Mouse (Mus musculus) forebrain, embryonic 16.5 days (tissue): ENCODE measurements around the gene Cers2. TPM values are rescaled to one million over a fixed set of nuclear protein-coding genes. Genes with fewer than 3 reads are reported as not detected.

Source experiments
- ATAC-seq: fragments of 200-750 bp; cut with Nextera tagmentation; 2 replicates; pipeline ENCODE4 v1.8.0; 2017; ENCODE audit warnings: mild to moderate bottlenecking, moderate library complexity
- H3K27ac ChIP-seq: fragments of 300-500 bp; sonication (generic); 2 replicates; pipeline ENCODE4 v1.5.1; 2014; ENCODE audit warnings: low read length, control low read depth
- H3K27me3 ChIP-seq: fragments of 300-500 bp; sonication (generic); replicated peaks from 2 replicates; pipeline ENCODE4 v1.6.1; 2014; ENCODE audit warnings: low read length; ENCODE audit not compliant: control insufficient read depth, insufficient read depth
- H3K36me3 ChIP-seq: fragments of 300-500 bp; sonication (generic); 2 replicates; pipeline ENCODE4 v1.6.1; 2014; ENCODE audit not compliant: control insufficient read depth, insufficient read depth
- H3K4me1 ChIP-seq: fragments of 300-500 bp; sonication (generic); replicated peaks from 2 replicates; pipeline ENCODE4 v1.6.1; 2014; ENCODE audit warnings: low read length; ENCODE audit not compliant: control insufficient read depth, insufficient read depth
- H3K4me2 ChIP-seq: fragments of 300-500 bp; sonication (generic); 2 replicates; pipeline ENCODE4 v1.6.1; 2014; ENCODE audit warnings: mild to moderate bottlenecking, low read length, control low read depth
- H3K4me3 ChIP-seq: fragments of 300-500 bp; sonication (generic); replicated peaks from 2 replicates; pipeline ENCODE4 v1.5.1; 2014; ENCODE audit warnings: mild to moderate bottlenecking, low read length, control low read depth
- H3K9ac ChIP-seq: fragments of 300-500 bp; sonication (generic); replicated peaks from 2 replicates; pipeline ENCODE4 v1.6.1; 2014; ENCODE audit warnings: low read depth, low read length, control low read depth
- H3K9me3 ChIP-seq: fragments of 300-500 bp; sonication (generic); 2 replicates; pipeline ENCODE4 v1.6.1; 2016; ENCODE audit warnings: low read length; ENCODE audit not compliant: control insufficient read depth
- WGBS: fragments of 180-500 bp; shearing (Covaris S2); extraction: QIAGEN DNeasy Blood & Tissue Kit; methylation state at CpG from one replicate; pipeline ENCODE4 v1.1.7; 2014; 5-methylcytosine and 5-hydroxymethylcytosine counted together
- polyA plus RNA-seq: library from polyadenylated mRNA; unstranded; fragments of >200 nt; fragmentation: Nextera tagmentation; extraction: Ambion mirVana; gene quantifications from 2 replicates; pipeline ENCODE4 v1.2.1, GENCODE M21; 2015

Cers2 gene
- polyA plus RNA-seq, 1 experiment from 2014 or later = 108 TPM

DNA sequence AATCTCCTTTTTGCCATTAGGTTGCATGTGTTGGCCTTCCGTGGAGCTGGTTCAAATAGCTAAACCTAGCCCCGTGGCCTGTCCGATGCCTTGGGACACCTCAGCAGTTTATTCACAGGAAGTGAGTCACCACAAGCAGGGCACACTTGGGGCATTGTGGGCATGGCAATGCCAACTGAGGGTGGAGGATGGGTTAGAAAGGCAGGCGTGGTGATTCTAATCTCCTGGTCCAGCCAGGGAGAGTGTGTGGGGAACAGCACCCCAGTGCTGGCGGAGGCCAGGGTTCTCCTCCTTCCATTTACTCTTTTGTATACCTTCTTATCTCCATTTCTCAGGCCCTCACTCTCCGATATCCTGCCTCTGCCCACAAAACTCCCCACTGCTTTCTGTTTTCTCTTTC is 2.0 kb upstream of the Cers2 start:
- 72% methylated on average over 6 of the region's 6 CpGs for WGBS
- no peak for ATAC-seq

DNA sequence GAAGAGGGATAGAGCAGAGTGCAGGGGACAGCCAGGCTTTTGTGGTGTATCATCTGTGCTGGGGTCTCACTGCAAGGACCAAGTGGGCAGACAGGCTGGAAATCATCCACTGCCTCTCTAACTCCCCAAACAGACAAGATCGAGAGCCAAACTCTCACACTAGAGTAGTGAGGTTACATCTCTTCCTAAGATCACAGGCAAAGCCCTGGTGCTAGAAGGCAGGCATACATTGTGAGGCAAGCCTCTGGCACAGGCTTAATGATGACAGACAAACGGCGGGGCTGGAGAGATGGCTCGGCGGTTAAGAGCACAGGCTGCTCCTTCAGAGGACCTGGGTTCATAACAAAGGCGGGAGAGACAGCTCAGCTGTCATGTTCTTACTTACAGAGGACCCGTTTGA is 1.1 kb upstream of the Cers2 start:
- Histone ChIP-seq H3K4me2 (no peak overlapping the region), H3K4me3 (no peak overlapping the region), H3K27ac (no peak overlapping the region), H3K9me3 (no peaks in the 10 kb centered on the region), H3K36me3 (no peaks in the 10 kb centered on the region), H3K4me1 (peaks cover 30% of the 10 kb centered on the region), H3K27me3 (no peaks in the 10 kb centered on the region), H3K9ac (no peak overlapping the region)
- WGBS = 44% methylated on average over 7 of the region's 7 CpGs
- no peak for ATAC-seq

More for the DNA sequence above, 2.0 kb upstream of the Cers2 start:
- Histone ChIP-seq H3K9ac (no peak overlapping the region), H3K4me1 (peaks cover 24% of the 10 kb centered on the region), H3K9me3 (no peaks in the 10 kb centered on the region), H3K36me3 (no peaks in the 10 kb centered on the region), H3K27me3 (no peaks in the 10 kb centered on the region), H3K4me2 (no peak overlapping the region), H3K4me3 (no peak overlapping the region), H3K27ac (no peak overlapping the region)

DNA sequence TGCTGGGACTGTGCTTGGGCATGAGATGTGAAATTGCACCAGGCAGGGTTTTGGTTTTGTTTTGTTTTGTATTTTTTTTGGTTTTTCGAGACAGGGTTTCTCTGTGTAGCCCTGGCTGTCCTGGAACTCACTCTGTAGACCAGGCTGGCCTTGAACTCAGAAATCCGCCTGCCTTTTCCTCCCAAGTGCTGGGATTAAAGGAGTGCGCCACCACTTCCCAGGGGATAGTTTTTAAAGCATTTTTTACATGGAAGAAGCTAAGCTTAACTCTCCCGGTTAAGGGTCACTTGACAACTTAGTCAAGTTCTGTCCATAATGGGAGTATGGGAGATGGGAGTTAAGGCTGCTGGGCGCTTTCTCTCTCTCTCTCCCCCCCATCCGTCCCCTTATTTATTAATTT is 516 bp upstream of the Cers2 start:
- Histone ChIP-seq H3K36me3 (no peaks in the 10 kb centered on the region), H3K4me3 (peak overlapping the region; percentile 94), H3K27me3 (no peaks in the 10 kb centered on the region), H3K4me1 (peaks cover 34% of the 10 kb centered on the region), H3K4me2 (peak overlapping the region; percentile 81), H3K27ac (no peak overlapping the region), H3K9ac (no peak overlapping the region), H3K9me3 (no peaks in the 10 kb centered on the region)
- no peak for ATAC-seq
- WGBS = 62% methylated on average over 6 of the region's 6 CpGs

DNA sequence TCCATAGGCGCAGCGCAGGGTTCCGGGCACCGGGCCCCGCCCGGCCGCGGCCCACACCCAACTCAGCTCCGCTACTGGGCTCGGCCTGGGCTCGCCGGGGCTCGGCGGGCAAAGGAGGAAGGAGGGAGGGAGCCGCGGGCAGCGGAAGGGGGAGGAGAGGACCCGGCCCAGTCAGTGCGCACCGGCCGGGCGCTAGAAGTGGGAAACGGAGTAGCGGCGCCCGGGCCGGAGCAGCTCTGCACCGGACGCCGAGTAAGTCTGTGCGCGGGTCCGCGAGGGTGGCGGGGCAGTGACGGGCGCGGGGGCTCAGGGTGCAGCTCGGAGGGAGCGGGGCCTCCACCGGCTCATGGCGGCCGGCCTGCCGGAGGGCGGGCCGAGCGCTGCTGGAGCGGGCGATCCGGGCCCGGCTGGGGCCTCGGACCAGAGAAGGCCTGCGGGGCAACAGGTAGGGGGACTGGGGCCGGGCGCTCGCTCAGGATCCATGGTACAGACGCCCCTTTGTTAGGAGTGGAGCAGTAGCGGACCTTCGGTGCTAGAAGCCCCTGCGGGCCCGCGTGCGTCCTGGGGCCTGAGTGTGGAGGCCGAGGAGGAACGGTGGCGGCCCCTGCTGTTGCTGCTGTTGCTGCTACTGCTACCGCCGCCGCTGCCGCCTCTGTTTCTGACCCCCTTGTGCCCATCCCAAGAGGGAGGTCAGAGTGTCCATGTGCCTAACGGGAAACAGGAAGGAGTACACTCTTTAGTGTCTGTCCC is 678 bp downstream of the Cers2 start:
- Histone ChIP-seq H3K9me3 (no peaks in the 10 kb centered on the region), H3K4me1 (peaks cover 34% of the 10 kb centered on the region), H3K27ac (peak overlapping the region; percentile 91), H3K4me2 (peak overlapping the region; percentile 81), H3K36me3 (no peaks in the 10 kb centered on the region), H3K4me3 (peak overlapping the region; percentile 94), H3K9ac (peak overlapping the region; percentile 100), H3K27me3 (no peaks in the 10 kb centered on the region)
- under 1% methylated on average over 69 of the region's 71 CpGs for WGBS
- peak; percentile 93 for ATAC-seq

DNA sequence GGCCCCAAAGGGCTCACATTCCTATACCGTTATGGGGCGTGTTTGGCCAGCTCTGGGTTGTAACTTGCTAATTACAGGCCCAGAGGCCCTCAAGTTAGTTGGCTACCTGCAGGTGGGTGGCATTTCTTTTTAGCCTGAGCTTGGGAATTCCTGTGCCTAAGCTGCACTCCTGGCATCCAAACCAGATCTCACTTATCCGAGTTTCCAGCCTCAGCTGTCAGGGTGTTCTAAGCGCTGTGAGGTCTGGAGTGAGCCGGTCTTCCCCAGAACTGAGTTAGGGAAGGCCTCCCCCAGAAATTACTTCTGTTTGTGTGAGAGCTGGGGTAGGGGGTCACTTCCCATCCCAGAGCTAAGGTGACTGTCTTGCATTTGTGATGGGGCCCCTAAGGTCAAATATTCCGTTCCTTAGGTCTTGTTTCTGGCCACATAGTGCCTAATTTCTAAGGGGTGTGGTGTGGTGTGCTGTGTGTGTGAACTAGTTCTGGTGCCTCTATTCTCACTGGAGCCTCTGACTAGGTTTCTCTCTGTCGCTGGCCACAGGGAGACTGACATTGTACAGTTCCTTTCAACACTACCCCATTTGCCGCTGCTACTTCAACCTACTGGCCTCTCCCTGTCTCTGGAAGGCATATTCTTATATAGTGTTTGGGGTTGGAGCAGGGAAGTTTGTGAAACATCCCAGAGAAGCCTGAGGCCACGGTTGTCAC is 1.4 kb downstream of the Cers2 start:
- H3K36me3 ChIP-seq = 0 out of 2 replicates have a peak, but pooled peaks cover under 1% of the 10 kb centered on the region
- H3K4me3 ChIP-seq = peak overlapping the region; percentile 94
- 13% methylated on average over 9 of the region's 9 CpGs for WGBS
- H3K9me3 ChIP-seq = no peaks in the 10 kb centered on the region
- peaks cover 34% of the 10 kb centered on the region for H3K4me1 ChIP-seq
- ATAC-seq = peak; percentile 1; the same call in 1 of the 2 replicates
- peak overlapping the region; percentile 81 for H3K4me2 ChIP-seq
- H3K9ac ChIP-seq = peak overlapping the region; percentile 100
- no peaks in the 10 kb centered on the region for H3K27me3 ChIP-seq
- peak overlapping the region; percentile 91 for H3K27ac ChIP-seq

DNA sequence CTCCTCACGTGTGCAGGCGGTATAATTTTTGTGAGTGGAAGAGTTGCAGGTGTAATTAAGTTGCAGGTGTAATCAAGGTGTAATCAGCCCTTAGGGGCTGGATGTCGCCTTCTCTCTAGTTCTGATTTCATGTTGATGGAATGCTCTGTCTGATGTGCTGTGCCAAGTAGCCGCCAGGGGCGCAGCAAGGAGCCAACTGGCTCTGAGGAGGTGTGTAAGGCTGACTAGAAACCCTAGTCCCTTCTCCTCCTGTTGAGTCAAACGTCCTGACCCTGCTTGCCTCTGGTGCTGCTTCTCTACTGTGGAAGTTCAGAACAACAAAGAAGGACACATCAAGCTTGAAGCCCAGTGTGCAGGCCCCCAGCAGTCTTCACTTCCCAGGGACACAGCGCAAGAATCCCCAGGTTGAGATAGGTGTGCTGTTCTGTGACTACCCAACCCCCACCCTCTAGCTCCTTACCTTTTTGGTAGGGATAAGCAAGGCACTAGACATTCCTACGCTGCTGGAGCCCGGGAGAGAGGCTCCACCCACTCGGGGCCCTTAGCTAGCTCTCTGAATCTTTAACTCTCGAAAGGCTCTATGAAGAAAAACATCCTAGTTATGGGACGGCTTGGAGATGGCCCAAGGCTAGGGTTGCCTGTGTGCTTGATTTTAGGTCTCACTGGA is 3.0 kb downstream of the Cers2 start:
- Histone ChIP-seq H3K4me1 (peaks cover 34% of the 10 kb centered on the region), H3K4me2 (no peak overlapping the region), H3K27me3 (no peaks in the 10 kb centered on the region), H3K9me3 (no peaks in the 10 kb centered on the region), H3K4me3 (no peak overlapping the region), H3K27ac (no peak overlapping the region), H3K9ac (no peak overlapping the region), H3K36me3 (peaks cover 10% of the 10 kb centered on the region)
- ATAC-seq = no peak
- WGBS = 20% methylated on average over 12 of the region's 12 CpGs

DNA sequence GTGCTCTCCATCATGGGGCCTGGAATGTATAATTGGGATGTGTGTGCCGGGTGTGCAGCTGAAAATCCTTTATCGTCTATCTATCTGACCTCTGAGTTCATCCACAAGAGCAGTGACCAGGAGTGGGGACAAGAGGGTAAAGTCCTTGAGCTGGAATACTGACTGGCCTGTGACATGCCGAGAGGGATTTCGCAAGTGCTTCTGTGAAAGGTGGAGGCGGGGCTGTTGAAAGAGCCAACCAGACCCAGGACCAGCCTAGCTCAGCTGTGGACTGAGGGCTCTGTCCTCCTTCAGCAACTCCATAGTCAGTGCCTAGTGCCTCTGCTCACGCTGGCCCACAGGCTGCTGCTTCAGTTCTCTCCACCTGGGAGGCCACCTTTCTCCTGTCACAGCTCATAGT is 4.0 kb downstream of the Cers2 start:
- no peaks in the 10 kb centered on the region for H3K27me3 ChIP-seq
- ATAC-seq = no peak
- H3K4me3 ChIP-seq = no peak overlapping the region
- 38% methylated on average over 6 of the region's 6 CpGs for WGBS
- peaks cover 17% of the 10 kb centered on the region for H3K36me3 ChIP-seq
- no peaks in the 10 kb centered on the region for H3K9me3 ChIP-seq
- no peak overlapping the region for H3K9ac ChIP-seq
- H3K27ac ChIP-seq = no peak overlapping the region
- H3K4me1 ChIP-seq = peaks cover 34% of the 10 kb centered on the region
- no peak overlapping the region for H3K4me2 ChIP-seq

DNA sequence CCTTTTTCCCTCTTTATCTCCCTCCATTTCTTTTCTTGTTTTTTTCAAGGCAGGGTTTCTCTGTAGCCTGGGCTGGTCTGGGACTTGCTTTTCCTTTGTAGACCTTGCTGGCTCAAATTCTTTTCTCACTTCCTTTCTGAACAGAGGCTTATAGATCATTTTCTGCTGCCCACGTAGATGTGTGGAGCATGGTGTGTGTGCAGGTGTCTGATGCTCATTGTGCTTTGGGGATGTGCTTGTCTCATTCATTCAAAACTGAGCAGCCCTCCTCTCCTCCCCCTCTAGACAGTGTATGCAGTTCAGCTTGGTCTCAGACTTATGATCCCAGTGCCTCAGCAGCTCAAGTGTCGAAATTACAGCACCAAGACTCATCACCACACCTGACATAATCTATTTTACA is 4.5 kb downstream of the Cers2 start:
- ATAC-seq = no peak
- no peak overlapping the region for H3K4me3 ChIP-seq
- H3K4me1 ChIP-seq = peaks cover 34% of the 10 kb centered on the region
- no peak overlapping the region for H3K4me2 ChIP-seq
- 72% methylated on average over 2 of the region's 2 CpGs for WGBS
- H3K27ac ChIP-seq = no peak overlapping the region
- H3K9ac ChIP-seq = no peak overlapping the region
- no peaks in the 10 kb centered on the region for H3K9me3 ChIP-seq
- no peaks in the 10 kb centered on the region for H3K27me3 ChIP-seq
- peaks cover 20% of the 10 kb centered on the region for H3K36me3 ChIP-seq
